Mouse (Mus musculus): ENCODE measurements at regions not wholly inside any gene's neighbourhood (a gene's known extent, or its start where the extent isn't known, plus 50 kb on each side); places are given as distances from the start of the nearest gene placed in this dataset.
"Not testable (repeated sequence)": the region's sequence is repeated elsewhere in the genome, so short reads cannot be mapped to it uniquely, and the experiment has no call there.

GRCm38 (mm10) chr9:82655511-82655910 is 173.8 kb upstream of the Irak1bp1 start:
- DNase-seq (ENCODE audit: low read depth, low spot score); H3K36me3 ChIP-seq (ENCODE audit: control insufficient read depth, insufficient read depth, low read length, poor library complexity, severe bottlenecking); H3K27me3 ChIP-seq (ENCODE audit: control insufficient read depth, insufficient read depth, low read length, poor library complexity, severe bottlenecking): not testable (repeated sequence)

DNA sequence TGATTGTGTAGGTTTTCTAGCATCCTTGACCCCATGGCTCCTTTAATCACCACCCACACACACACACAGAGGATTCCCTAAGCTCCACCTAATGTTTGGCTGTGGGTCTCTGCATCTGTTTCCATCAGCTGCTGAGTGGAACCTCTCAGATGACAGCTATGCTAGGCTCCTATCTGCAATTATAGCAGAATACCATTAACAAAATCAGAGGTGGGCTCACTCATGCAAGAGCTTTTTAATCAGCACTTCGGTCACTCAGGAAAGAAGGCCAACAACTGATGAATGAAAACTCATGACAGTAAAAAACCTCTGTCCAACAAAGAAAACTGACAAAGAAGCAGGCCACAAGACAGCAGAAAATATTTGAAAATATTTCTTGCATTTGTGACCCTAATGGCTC is 147.1 kb upstream of the Irak1bp1 start:
- DNase-seq (ENCODE audit: low read depth, low spot score): no peak
- Histone ChIP-seq H3K27me3 (ENCODE audit: control insufficient read depth, insufficient read depth, low read length, poor library complexity, severe bottlenecking) (no peaks in the 10 kb centered on the region), H3K36me3 (ENCODE audit: control insufficient read depth, insufficient read depth, low read length, poor library complexity, severe bottlenecking) (no peaks in the 10 kb centered on the region)

DNA sequence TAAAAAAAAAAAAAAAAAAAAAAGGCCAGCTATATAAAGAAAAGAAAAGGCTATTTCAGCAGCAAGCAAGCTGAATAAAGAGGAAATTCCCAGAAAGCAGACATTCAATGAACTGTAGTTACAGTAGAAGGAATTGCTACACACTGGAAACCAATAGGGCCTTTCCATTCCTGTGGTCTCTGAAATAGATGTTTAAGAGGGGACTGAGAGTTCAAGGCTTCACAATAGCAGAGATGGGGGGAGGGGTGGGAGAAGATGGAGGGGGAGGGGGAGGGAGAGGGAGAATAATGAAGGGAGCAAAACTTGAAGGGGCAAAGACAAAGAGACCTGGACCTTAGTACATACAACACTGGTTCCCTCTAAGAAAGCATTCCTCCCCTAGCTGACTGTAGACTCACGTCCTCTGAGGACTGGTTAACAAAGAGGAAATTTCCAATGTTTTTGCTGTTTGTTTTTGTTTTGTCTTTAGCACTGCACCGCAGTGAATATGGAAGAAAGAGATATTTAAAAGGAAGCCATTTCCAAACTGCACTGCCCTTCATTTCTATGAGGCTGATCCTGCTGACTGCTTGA is 119.8 kb upstream of the Irak1bp1 start:
- no peak for DNase-seq (ENCODE audit: low read depth, low spot score)
- H3K36me3 ChIP-seq (ENCODE audit: control insufficient read depth, insufficient read depth, low read length, poor library complexity, severe bottlenecking): no peaks in the 10 kb centered on the region
- H3K27me3 ChIP-seq (ENCODE audit: control insufficient read depth, insufficient read depth, low read length, poor library complexity, severe bottlenecking): no peaks in the 10 kb centered on the region

- H3K36me3 ChIP-seq (ENCODE audit: control insufficient read depth, insufficient read depth, low read length, poor library complexity, severe bottlenecking): no peaks in the 10 kb centered on the region
- DNase-seq (ENCODE audit: low read depth, low spot score): no peak
- H3K27me3 ChIP-seq (ENCODE audit: control insufficient read depth, insufficient read depth, low read length, poor library complexity, severe bottlenecking): no peaks in the 10 kb centered on the region
These were observed 119.2 kb upstream of the Irak1bp1 start for GRCm38 (mm10) chr9:82709991-82710593.

DNA sequence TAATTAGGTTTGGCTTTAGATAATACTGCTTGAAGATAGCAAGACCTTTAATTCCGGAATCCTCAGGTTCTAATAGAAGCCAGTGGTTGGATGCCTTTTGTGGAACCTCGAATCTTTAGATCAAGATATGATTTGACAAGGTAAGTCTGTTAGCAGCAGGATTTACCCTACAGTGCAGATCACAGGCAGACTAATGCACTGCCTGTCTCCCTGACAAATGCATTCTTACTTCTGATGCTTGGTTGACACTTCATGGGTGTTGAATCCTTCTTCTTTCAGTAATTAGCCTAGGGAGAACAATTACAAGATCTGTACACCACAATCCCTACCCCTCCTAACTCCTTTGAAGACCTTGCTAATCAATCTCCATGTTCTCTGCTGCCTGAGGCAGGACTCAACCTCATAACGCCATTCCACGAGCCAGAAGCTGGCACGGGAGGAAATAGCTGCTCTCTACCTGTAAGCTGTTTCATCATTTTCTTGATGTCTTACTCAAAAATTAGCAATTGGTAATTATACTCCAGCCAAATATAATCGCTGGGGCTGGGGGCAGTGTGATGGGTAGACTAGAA is 118.3 kb upstream of the Irak1bp1 start:
- Histone ChIP-seq H3K36me3 (ENCODE audit: control insufficient read depth, insufficient read depth, low read length, poor library complexity, severe bottlenecking) (no peaks in the 10 kb centered on the region), H3K27me3 (ENCODE audit: control insufficient read depth, insufficient read depth, low read length, poor library complexity, severe bottlenecking) (no peaks in the 10 kb centered on the region)
- no peak for DNase-seq (ENCODE audit: low read depth, low spot score)

DNA sequence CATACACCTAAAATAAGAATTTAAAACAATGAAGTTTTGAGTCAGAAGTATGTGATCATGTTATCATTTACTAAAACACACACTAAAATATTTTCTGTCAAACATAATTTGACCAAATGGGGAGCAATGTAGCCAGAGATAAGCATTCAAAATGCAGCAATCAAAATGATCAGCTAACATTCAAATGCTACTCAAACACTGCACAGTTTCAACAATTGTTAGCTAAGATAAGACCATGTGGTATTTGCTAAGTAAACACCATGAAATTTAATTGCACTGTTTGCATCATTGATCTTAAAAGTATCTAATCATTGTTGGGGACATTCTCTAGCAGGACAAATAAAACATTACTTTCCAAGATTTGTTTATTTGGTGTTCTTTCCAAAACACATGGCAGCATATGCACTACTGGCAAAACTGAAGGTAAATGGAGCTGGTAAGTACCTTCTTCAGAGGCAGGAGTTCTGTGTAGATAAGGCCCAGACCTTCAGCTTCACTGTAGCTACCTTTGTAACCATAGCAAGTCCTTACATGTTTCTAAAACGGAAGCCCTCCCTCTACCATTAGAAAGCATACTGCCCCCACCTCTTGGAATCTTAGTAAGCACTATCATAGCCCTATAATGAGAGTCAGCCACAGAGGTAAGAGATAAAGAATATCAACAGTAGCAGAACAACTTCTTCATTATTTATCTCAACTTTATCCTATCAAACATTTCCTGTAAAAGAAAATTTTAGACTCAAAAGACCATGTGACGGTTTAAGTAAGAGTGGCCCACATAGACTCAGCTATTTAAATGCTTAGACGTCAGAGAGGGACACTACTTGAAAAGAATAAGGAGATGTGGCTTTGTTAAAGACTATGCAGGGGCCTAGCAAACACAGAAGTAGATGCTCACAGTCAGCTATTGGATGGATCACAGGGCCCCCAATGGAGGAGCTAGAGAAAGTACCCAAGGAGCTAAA is 116.3 kb upstream of the Irak1bp1 start:
- no peak for DNase-seq (ENCODE audit: low read depth, low spot score)
- Histone ChIP-seq H3K36me3 (ENCODE audit: control insufficient read depth, insufficient read depth, low read length, poor library complexity, severe bottlenecking) (no peaks in the 10 kb centered on the region), H3K27me3 (ENCODE audit: control insufficient read depth, insufficient read depth, low read length, poor library complexity, severe bottlenecking) (no peaks in the 10 kb centered on the region)

DNA sequence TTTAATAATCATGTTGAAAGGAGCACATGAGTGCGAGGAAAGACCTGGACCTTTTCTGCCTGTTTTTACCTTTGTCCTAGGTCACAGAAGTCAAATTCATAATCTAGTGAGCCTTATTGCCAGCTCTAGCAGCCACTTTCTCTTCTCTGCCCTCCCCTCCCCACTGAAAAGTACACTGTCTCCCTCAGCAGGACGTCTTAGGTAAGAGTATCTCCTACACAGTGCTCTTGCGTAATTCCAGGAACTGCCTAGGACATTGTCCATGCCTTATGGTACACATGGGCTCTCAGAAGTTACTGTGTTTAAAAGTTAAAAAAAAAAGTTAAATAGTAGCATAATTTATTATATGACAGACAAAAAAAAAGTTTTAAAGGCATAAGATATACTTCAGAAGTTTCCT is 100.7 kb upstream of the Irak1bp1 start:
- no peaks in the 10 kb centered on the region for H3K36me3 ChIP-seq (ENCODE audit: control insufficient read depth, insufficient read depth, low read length, poor library complexity, severe bottlenecking)
- no peaks in the 10 kb centered on the region for H3K27me3 ChIP-seq (ENCODE audit: control insufficient read depth, insufficient read depth, low read length, poor library complexity, severe bottlenecking)
- DNase-seq (ENCODE audit: low read depth, low spot score): no peak

GRCm38 (mm10) chr9:82729646-82730045 is 99.7 kb upstream of the Irak1bp1 start:
- no peaks in the 10 kb centered on the region for H3K36me3 ChIP-seq (ENCODE audit: control insufficient read depth, insufficient read depth, low read length, poor library complexity, severe bottlenecking)
- DNase-seq (ENCODE audit: low read depth, low spot score): no peak

DNA sequence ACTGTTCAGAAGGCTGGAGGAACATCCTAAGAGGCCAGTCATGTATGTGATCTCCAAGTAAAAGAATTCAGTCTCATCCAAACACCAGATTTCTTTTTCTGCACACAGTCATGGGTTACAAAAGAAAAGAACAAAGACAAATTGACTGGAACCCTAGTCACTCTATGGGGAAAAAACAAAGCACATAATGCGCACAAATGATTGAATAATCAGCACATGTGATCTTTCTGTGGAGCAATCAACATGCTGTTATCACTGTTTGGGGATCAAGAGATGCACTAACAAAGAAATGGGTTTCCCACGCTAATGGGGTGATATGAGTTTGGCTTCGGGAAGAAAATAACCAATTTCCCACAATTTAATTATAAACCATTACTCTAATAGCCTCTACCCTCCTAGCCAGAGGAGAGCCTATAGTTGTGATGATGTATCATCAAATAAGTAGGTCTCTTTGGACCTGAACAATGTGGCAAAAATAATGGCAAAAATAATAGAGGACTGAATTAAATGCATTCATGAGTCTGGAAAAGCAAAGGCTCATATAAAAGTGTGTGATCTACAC is 96.2 kb upstream of the Irak1bp1 start:
- Histone ChIP-seq H3K36me3 (ENCODE audit: control insufficient read depth, insufficient read depth, low read length, poor library complexity, severe bottlenecking) (no peaks in the 10 kb centered on the region), H3K27me3 (ENCODE audit: control insufficient read depth, insufficient read depth, low read length, poor library complexity, severe bottlenecking) (no peaks in the 10 kb centered on the region)
- no peak for DNase-seq (ENCODE audit: low read depth, low spot score)

More at GRCm38 (mm10) chr9:82729646-82730045, 99.7 kb upstream of the Irak1bp1 start:
- no peaks in the 10 kb centered on the region for H3K27me3 ChIP-seq (ENCODE audit: control insufficient read depth, insufficient read depth, low read length, poor library complexity, severe bottlenecking)

GRCm38 (mm10) chr9:82734959-82735358 is 94.4 kb upstream of the Irak1bp1 start:
- no peaks in the 10 kb centered on the region for H3K36me3 ChIP-seq (ENCODE audit: control insufficient read depth, insufficient read depth, low read length, poor library complexity, severe bottlenecking)
- no peak for DNase-seq (ENCODE audit: low read depth, low spot score)
- no peaks in the 10 kb centered on the region for H3K27me3 ChIP-seq (ENCODE audit: control insufficient read depth, insufficient read depth, low read length, poor library complexity, severe bottlenecking)

GRCm38 (mm10) chr9:82759979-82760378 is 69.4 kb upstream of the Irak1bp1 start:
- Histone ChIP-seq H3K27me3 (ENCODE audit: control insufficient read depth, insufficient read depth, low read length, poor library complexity, severe bottlenecking) (no peaks in the 10 kb centered on the region), H3K36me3 (ENCODE audit: control insufficient read depth, insufficient read depth, low read length, poor library complexity, severe bottlenecking) (no peaks in the 10 kb centered on the region)
- DNase-seq (ENCODE audit: low read depth, low spot score): no peak

DNA sequence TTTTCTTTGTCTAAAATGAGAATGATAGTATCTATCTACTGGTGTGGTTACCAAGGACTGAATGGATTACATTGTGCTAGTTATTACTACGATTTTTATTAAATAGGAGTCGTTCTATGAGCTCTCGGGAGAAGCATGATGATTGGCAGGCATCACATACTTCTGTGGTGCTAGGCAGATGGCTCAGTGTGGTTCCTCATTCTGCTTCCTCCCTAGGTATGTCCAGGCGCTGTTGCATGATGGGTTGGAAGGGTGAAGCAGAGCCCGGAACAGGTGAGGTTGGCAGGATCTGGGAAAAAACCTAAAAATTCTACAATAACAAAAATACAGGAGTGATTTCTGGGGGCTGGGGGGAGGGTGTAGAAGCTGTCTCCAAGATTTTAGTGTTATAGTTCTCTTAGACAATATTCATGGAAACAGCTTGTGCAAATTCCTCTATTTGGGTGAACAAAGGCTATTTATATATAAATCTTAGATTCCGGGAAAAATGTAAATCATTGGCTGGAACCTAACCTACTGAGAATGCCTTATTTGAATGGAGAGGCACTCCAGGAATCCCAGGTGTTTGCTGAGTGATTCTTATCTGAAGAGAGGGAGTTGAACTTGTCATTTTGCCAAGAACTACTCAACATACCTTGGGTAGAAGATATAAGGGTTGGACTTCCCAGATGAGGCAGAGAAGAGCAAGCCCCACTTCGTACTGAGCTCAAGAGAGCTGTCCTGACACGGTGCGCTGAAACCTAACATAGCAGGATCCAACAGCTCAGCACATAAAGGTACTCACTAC is 68.5 kb upstream of the Irak1bp1 start:
- no peak for DNase-seq (ENCODE audit: low read depth, low spot score)

GRCm38 (mm10) chr9:82763651-82764050 is 65.7 kb upstream of the Irak1bp1 start:
- peak; percentile 3 for DNase-seq (ENCODE audit: low read depth, low spot score)
- Histone ChIP-seq H3K36me3 (ENCODE audit: control insufficient read depth, insufficient read depth, low read length, poor library complexity, severe bottlenecking) (no peaks in the 10 kb centered on the region), H3K27me3 (ENCODE audit: control insufficient read depth, insufficient read depth, low read length, poor library complexity, severe bottlenecking) (no peaks in the 10 kb centered on the region)

More for the DNA sequence above, 68.5 kb upstream of the Irak1bp1 start:
- H3K27me3 ChIP-seq (ENCODE audit: control insufficient read depth, insufficient read depth, low read length, poor library complexity, severe bottlenecking): no peaks in the 10 kb centered on the region
- no peaks in the 10 kb centered on the region for H3K36me3 ChIP-seq (ENCODE audit: control insufficient read depth, insufficient read depth, low read length, poor library complexity, severe bottlenecking)
